Comparison of ENCODE assay signal across 8 mouse cellular contexts in genomic region chr8:122190349-122191053, GRCm38 (mm10).
DNase-seq lines count a peak whose midpoint lies in the region; ATAC-seq and TF ChIP-seq lines count a peak whose summit lies in the region.

No protein-coding gene starts in this region.

- 41% methylated on average over 16 of the region's 16 CpGs for WGBS in intestine, embryonic 16.5 days

- no peaks in the 10 kb centered on the region for H3K36me3 ChIP-seq in C2C12 (ENCODE audit: control insufficient read depth, insufficient read depth)
- H3K36me3 ChIP-seq in intestine, embryonic 16.5 days (ENCODE audit: control insufficient read depth, insufficient read depth, low read length): no peaks in the 10 kb centered on the region

- no peak overlapping the region for H3K4me2 ChIP-seq in intestine, embryonic 16.5 days (ENCODE audit: low read depth, low read length)

- no peak overlapping the region for H3K4me3 ChIP-seq in C2C12 (ENCODE audit: insufficient read depth, poor library complexity, severe bottlenecking)
- no peak overlapping the region for H3K4me3 ChIP-seq in left cerebral cortex, adult 2 months
- no peak overlapping the region for H3K4me3 ChIP-seq in intestine, embryonic 16.5 days (ENCODE audit: low read length)

- H3K27me3 ChIP-seq in C2C12 (ENCODE audit: control insufficient read depth, insufficient read depth, insufficient read length): no peaks in the 10 kb centered on the region
- H3K27me3 ChIP-seq in intestine, embryonic 16.5 days (replicated peaks; ENCODE audit: control insufficient read depth, insufficient read depth, low read length): no peaks in the 10 kb centered on the region

- H3K9ac ChIP-seq in intestine, embryonic 16.5 days (ENCODE audit: low read depth, low read length): no peak overlapping the region

- no peak overlapping the region for H3K27ac ChIP-seq in left cerebral cortex, adult 2 months
- H3K27ac ChIP-seq in intestine, embryonic 16.5 days (ENCODE audit: low read length): no peak overlapping the region

- H3K79me3 ChIP-seq in C2C12 (ENCODE audit: low read depth): no peaks in the 10 kb centered on the region

- peaks cover 13% of the 10 kb centered on the region for H3K4me1 ChIP-seq in intestine, embryonic 16.5 days (ENCODE audit: control insufficient read depth, insufficient read depth, low read length)

- no peaks in the 10 kb centered on the region for H3K9me3 ChIP-seq in intestine, embryonic 16.5 days (ENCODE audit: control insufficient read depth, low read length)

- no peak overlapping the region for H3ac ChIP-seq in C2C12 (ENCODE audit: control insufficient read depth, insufficient read length, low read depth)

- H3K79me2 ChIP-seq in C2C12 (ENCODE audit: control insufficient read depth, insufficient read depth): no peaks in the 10 kb centered on the region

- intact Hi-C loops in left cerebral cortex, adult 2 months (cut with DNase I): loop anchor here (2.0 kb wide), 1 partner anchor 40 kb away; no protein-coding TSS in a partner anchor

- ATAC-seq in inflammation-experienced regulatory T-cells, adult 6 months: no peak
- ATAC-seq in intestine, embryonic 16.5 days: no peak

- no peak for TF ChIP-seq CTCF in C2C12 (IDR thresholded peaks at IDR 0.05; ENCODE audit: control insufficient read depth, insufficient read depth, insufficient read length)
- no peak for TF ChIP-seq CTCF in left cerebral cortex, adult 2 months (IDR thresholded peaks at IDR 0.05)

- DNase-seq in cerebellum, postnatal 10 days: peak; percentile 79 to 84
- DNase-seq in cerebellum, adult 9-10 months: no peak
- peak; percentile 24 to 39 for DNase-seq in frontal cortex, postnatal 14 days (ENCODE audit: low spot score in 2 of 2)
- peak; percentile 32 to 33 for DNase-seq in left cerebral cortex, adult 2 months (ENCODE audit: extremely low spot score in 1 of 2, low spot score in 2 of 2)
- peak; percentile 58 for DNase-seq in right cerebral cortex, postnatal 14 days

TF ChIP-seq in C2C12, 6 proteins besides CTCF, POLR2A, EP300 and RAD21:
- TF ChIP-seq CEBPB (IDR thresholded peaks at IDR 0.05; ENCODE audit: low read depth) (peak; percentile 73), USF1 (IDR thresholded peaks at IDR 0.05; ENCODE audit: low read depth) (peak; percentile 68), MAX (IDR thresholded peaks at IDR 0.05) (no peak), FOSL1 (IDR thresholded peaks at IDR 0.05; ENCODE audit: insufficient read depth, low read length, poor library complexity, severe bottlenecking) (no peak), MYOD1 (IDR thresholded peaks at IDR 0.05; ENCODE audit: control insufficient read depth, insufficient read length, low read depth) (no peak), MYOG (IDR thresholded peaks at IDR 0.05; ENCODE audit: control insufficient read depth, extremely low read depth, insufficient read length) (no peak)
